Mouse (Mus musculus) embryonic fibroblast, embryonic 13.5 days (primary cell): ENCODE measurements at regions not wholly inside any gene's neighbourhood (a gene's known extent, or its start where the extent isn't known, plus 50 kb on each side); places are given as distances from the start of the nearest gene placed in this dataset.

ENCODE experiments used
- CTCF ChIP-seq: IDR thresholded peaks from 2 replicates; pipeline ENCODE4 v1.5.1; 2011; ENCODE audit warnings: mild to moderate bottlenecking, control low read depth, low read length, moderate library complexity, borderline replicate concordance; ENCODE audit not compliant: insufficient read depth
- POLR2A ChIP-seq: IDR thresholded peaks from 2 replicates; pipeline ENCODE4 v1.6.1; 2011; ENCODE audit warnings: low read depth, mild to moderate bottlenecking, control low read depth, low read length, moderate library complexity

DNA sequence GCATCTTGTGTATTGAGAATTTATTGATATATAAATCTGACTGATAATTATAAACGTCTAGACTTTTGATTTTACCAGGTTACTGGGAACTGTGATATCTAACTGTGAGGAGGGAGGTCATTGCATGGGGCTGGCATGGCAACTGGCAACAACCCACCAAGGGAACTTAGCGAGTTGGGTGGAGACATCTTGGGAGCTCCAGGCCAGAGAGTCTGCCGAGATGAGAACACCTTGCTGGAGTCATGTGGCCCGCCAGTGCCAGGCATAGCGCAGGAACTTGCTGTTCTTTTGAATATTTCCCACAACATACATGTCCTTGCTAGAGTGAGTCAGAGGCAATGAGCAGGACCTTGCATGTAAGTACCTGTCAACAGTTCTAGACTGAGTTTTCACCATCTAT, 413.9 kb downstream of the Ice1 start:
- TF ChIP-seq POLR2A: no peak
- no peak for TF ChIP-seq CTCF
